Mouse (Mus musculus) cerebellum, adult (tissue): ENCODE results near the gene Zfp36.

Experiments used
- ATAC-seq: cut with Nextera tagmentation; 2 replicates; pipeline ENCODE4 v1.9.2; 2017; ENCODE audit warnings: mild to moderate bottlenecking, moderate library complexity, mixed read lengths; ENCODE audit not compliant: insufficient number of reproducible peaks, low FRiP score, low TSS enrichment

Zfp36 gene

GRCm38 (mm10) chr7:28341381-28341780 is 38.7 kb downstream of the Zfp36 start:
- no peak for ATAC-seq

GRCm38 (mm10) chr7:28339213-28339917 is 40.7 kb downstream of the Zfp36 start:
- ATAC-seq = no peak

GRCm38 (mm10) chr7:28338108-28338998 is 41.7 kb downstream of the Zfp36 start, which contains the start of gene Supt5:
Gene Supt5 (minus strand): TSS chr7:28338746.
- ATAC-seq = peak; percentile 99

- ATAC-seq = no peak
These were observed 44.6 kb downstream of the Zfp36 start for GRCm38 (mm10) chr7:28335471-28335870.

- ATAC-seq = no peak
These were observed 45.5 kb downstream of the Zfp36 start for GRCm38 (mm10) chr7:28334534-28334933.

GRCm38 (mm10) chr7:28328260-28328659 is 51.8 kb downstream of the Zfp36 start:
- no peak for ATAC-seq
